Mouse (Mus musculus) heart, postnatal 0 days (tissue): ENCODE measurements at regions not wholly inside any gene's neighbourhood (a gene's known extent, or its start where the extent isn't known, plus 50 kb on each side); places are given as distances from the start of the nearest gene placed in this dataset.

Source experiments
- CTCF ChIP-seq: IDR thresholded peaks from 2 replicates; pipeline ENCODE4 v1.5.1; 2016; ENCODE audit warnings: antibody characterized with exemption, control low read depth, low read depth
- EP300 ChIP-seq: IDR thresholded peaks from 2 replicates; pipeline ENCODE4 v1.6.1; 2016; ENCODE audit warnings: antibody characterized with exemption, low read depth

DNA sequence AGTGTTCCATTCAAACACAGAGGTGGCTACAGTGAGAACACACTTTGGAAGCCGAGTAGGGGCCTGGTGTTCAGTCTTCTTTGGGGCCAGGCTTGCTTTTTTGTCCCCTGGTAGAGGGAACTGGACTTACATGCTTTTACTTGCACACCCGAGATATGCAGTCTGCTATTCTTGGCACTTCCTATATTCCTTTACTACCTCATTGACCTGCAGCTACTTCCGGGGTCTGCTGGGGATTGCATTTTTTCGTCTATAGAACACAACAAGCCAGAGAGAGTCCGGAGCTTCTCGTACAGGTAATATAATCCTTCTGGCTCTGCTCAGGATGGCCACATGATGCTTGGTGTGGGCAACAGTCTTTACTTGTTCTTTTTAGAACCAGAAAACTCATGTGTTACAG lies 99.7 kb downstream of the Kcnrg start:
- TF ChIP-seq CTCF (no peak), EP300 (no peak)
